Mouse (Mus musculus) stomach, embryonic 14.5 days (tissue): ENCODE measurements around the gene Timp2. TPM values are rescaled to one million over a fixed set of nuclear protein-coding genes. Genes with fewer than 3 reads are reported as not detected.

ENCODE experiments used
- ATAC-seq: fragments of 200-750 bp; cut with Nextera tagmentation; 2 replicates; pipeline ENCODE4 v1.8.0; 2017; ENCODE audit warnings: low read depth, moderate TSS enrichment; ENCODE audit not compliant: insufficient number of reproducible peaks, insufficient read depth, low FRiP score
- H3K27ac ChIP-seq: fragments of 300-500 bp; sonication (generic); 2 replicates; pipeline ENCODE4 v1.5.1; 2014; ENCODE audit warnings: mild to moderate bottlenecking, low read length, moderate library complexity, mixed read lengths
- H3K27me3 ChIP-seq: fragments of 300-500 bp; sonication (generic); 2 replicates; pipeline ENCODE4 v1.6.1; 2014; ENCODE audit warnings: low read length, control low read depth, mixed read lengths; ENCODE audit not compliant: control insufficient read depth, insufficient read depth
- H3K36me3 ChIP-seq: fragments of 300-500 bp; sonication (generic); 2 replicates; pipeline ENCODE4 v1.6.1; 2014; ENCODE audit warnings: mild to moderate bottlenecking, control low read depth, low read length, moderate library complexity, mixed read lengths; ENCODE audit not compliant: control insufficient read depth, insufficient read depth
- H3K4me1 ChIP-seq: fragments of 300-500 bp; sonication (generic); 2 replicates; pipeline ENCODE4 v1.6.1; 2014; ENCODE audit warnings: low read length, control low read depth, mixed read lengths; ENCODE audit not compliant: control insufficient read depth, insufficient read depth
- H3K4me2 ChIP-seq: fragments of 300-500 bp; sonication (generic); replicated peaks from 2 replicates; pipeline ENCODE4 v1.6.1; 2014; ENCODE audit warnings: low read depth, low read length, control low read depth
- H3K4me3 ChIP-seq: fragments of 300-500 bp; sonication (generic); 2 replicates; pipeline ENCODE4 v1.5.1; 2014; ENCODE audit warnings: low read depth, low read length, control low read depth
- H3K9ac ChIP-seq: fragments of 300-500 bp; sonication (generic); replicated peaks from 2 replicates; pipeline ENCODE4 v1.6.1; 2014; ENCODE audit warnings: low read depth, mild to moderate bottlenecking, control low read depth, low read length, moderate library complexity, mixed read lengths
- H3K9me3 ChIP-seq: fragments of 300-500 bp; sonication (generic); 2 replicates; pipeline ENCODE4 v1.6.1; 2016; ENCODE audit warnings: low read depth, low read length, control low read depth; ENCODE audit not compliant: control insufficient read depth
- WGBS: fragments of 180-500 bp; shearing (Covaris S2); extraction: QIAGEN DNeasy Blood & Tissue Kit; methylation state at CpG from one replicate; pipeline ENCODE4 v1.1.7; 2014; 5-methylcytosine and 5-hydroxymethylcytosine counted together
- polyA plus RNA-seq: library from polyadenylated mRNA; unstranded; fragments of >200 nt; fragmentation: Nextera tagmentation; extraction: Ambion mirVana; gene quantifications from 2 replicates; pipeline ENCODE4 v1.2.1, GENCODE M21; 2014

Timp2 gene
- polyA plus RNA-seq, 1 experiment from 2014 or later = 101 TPM

- H3K4me2 ChIP-seq = no peak overlapping the region
- no peaks in the 10 kb centered on the region for H3K9me3 ChIP-seq
- peaks cover 29% of the 10 kb centered on the region; the same call in 1 of the 2 replicates for H3K4me1 ChIP-seq
- H3K27ac ChIP-seq = no peak overlapping the region
- ATAC-seq = no peak
- 65% methylated on average over 2 of the region's 2 CpGs for WGBS
- no peak overlapping the region for H3K9ac ChIP-seq
- no peaks in the 10 kb centered on the region for H3K27me3 ChIP-seq
- no peaks in the 10 kb centered on the region for H3K36me3 ChIP-seq
- no peak overlapping the region for H3K4me3 ChIP-seq
These were observed 11.9 kb downstream of the Timp2 start for GRCm38 (mm10) chr11:118343629-118344028.

- no peaks in the 10 kb centered on the region for H3K9me3 ChIP-seq
These were observed 13.0 kb downstream of the Timp2 start, which contains the start of gene Cep295nl for GRCm38 (mm10) chr11:118342400-118342981. TSS of gene Cep295nl (minus strand) at chr11:118342500.

GRCm38 (mm10) chr11:118337491-118338168 lies 17.9 kb downstream of the Timp2 start:
- WGBS = 60% methylated on average over 8 of the region's 8 CpGs
- ATAC-seq = no peak

More at GRCm38 (mm10) chr11:118342400-118342981, 13.0 kb downstream of the Timp2 start, which contains the start of gene Cep295nl:
- ATAC-seq = no peak
- Histone ChIP-seq H3K9ac (no peak within 1 kb of the TSS), H3K27me3 (no peaks in the 10 kb centered on the region), H3K4me3 (no peak within 1 kb of the TSS), H3K4me1 (peaks cover 19% of the 10 kb centered on the region; the same call in 1 of the 2 replicates), H3K36me3 (no peaks in the 10 kb centered on the region), H3K4me2 (no peak within 1 kb of the TSS), H3K27ac (no peak within 1 kb of the TSS)
- 22% methylated on average over 7 of the region's 7 CpGs for WGBS

GRCm38 (mm10) chr11:118333431-118333830 lies 22.1 kb downstream of the Timp2 start:
- WGBS = 88% methylated on average over 17 of the region's 17 CpGs
- Histone ChIP-seq H3K9ac (no peak overlapping the region), H3K27ac (no peak overlapping the region), H3K4me1 (no peaks in the 10 kb centered on the region), H3K9me3 (no peaks in the 10 kb centered on the region), H3K36me3 (peaks cover 6% of the 10 kb centered on the region), H3K4me3 (no peak overlapping the region), H3K27me3 (no peaks in the 10 kb centered on the region), H3K4me2 (no peak overlapping the region)
- no peak for ATAC-seq

More at GRCm38 (mm10) chr11:118337491-118338168, 17.9 kb downstream of the Timp2 start:
- Histone ChIP-seq H3K9ac (no peak overlapping the region), H3K9me3 (no peaks in the 10 kb centered on the region), H3K27me3 (no peaks in the 10 kb centered on the region), H3K27ac (no peak overlapping the region), H3K36me3 (peaks cover 6% of the 10 kb centered on the region), H3K4me2 (no peak overlapping the region), H3K4me1 (no peaks in the 10 kb centered on the region), H3K4me3 (no peak overlapping the region)

GRCm38 (mm10) chr11:118332376-118332775 lies 23.2 kb downstream of the Timp2 start:
- H3K27ac ChIP-seq = no peak overlapping the region
- H3K4me2 ChIP-seq = no peak overlapping the region
- no peak overlapping the region for H3K9ac ChIP-seq
- no peaks in the 10 kb centered on the region for H3K9me3 ChIP-seq
- H3K4me3 ChIP-seq = no peak overlapping the region
- 91% methylated on average over 11 of the region's 11 CpGs for WGBS
- ATAC-seq = no peak
- H3K27me3 ChIP-seq = no peaks in the 10 kb centered on the region
- H3K4me1 ChIP-seq = peaks cover 3% of the 10 kb centered on the region; the same call in 1 of the 2 replicates
- H3K36me3 ChIP-seq = peaks cover 6% of the 10 kb centered on the region

GRCm38 (mm10) chr11:118330777-118331176 lies 24.8 kb downstream of the Timp2 start:
- WGBS = 96% methylated on average over 16 of the region's 16 CpGs
- H3K4me2 ChIP-seq = no peak overlapping the region
- H3K36me3 ChIP-seq = peaks cover 6% of the 10 kb centered on the region
- H3K9me3 ChIP-seq = no peaks in the 10 kb centered on the region
- H3K27me3 ChIP-seq = no peaks in the 10 kb centered on the region
- no peak overlapping the region for H3K9ac ChIP-seq
- peaks cover 6% of the 10 kb centered on the region for H3K4me1 ChIP-seq
- no peak overlapping the region for H3K4me3 ChIP-seq
- no peak overlapping the region for H3K27ac ChIP-seq
- ATAC-seq = no peak

- H3K27me3 ChIP-seq = no peaks in the 10 kb centered on the region
- H3K4me1 ChIP-seq = peaks cover 6% of the 10 kb centered on the region
- no peak overlapping the region for H3K4me2 ChIP-seq
- H3K36me3 ChIP-seq = peaks cover 6% of the 10 kb centered on the region
- no peak overlapping the region for H3K9ac ChIP-seq
- 95% methylated on average over 14 of the region's 14 CpGs for WGBS
- H3K4me3 ChIP-seq = no peak overlapping the region
- H3K27ac ChIP-seq = no peak overlapping the region
- no peaks in the 10 kb centered on the region for H3K9me3 ChIP-seq
- no peak for ATAC-seq
These were observed 25.2 kb downstream of the Timp2 start for GRCm38 (mm10) chr11:118330361-118330760.

- no peak overlapping the region for H3K4me2 ChIP-seq
- WGBS = 81% methylated on average over 5 of the region's 5 CpGs
- H3K36me3 ChIP-seq = peaks cover 6% of the 10 kb centered on the region
- no peak overlapping the region for H3K4me3 ChIP-seq
- no peaks in the 10 kb centered on the region for H3K9me3 ChIP-seq
- ATAC-seq = no peak
- no peak overlapping the region for H3K9ac ChIP-seq
- no peak overlapping the region for H3K27ac ChIP-seq
- H3K4me1 ChIP-seq = peaks cover 6% of the 10 kb centered on the region
- no peaks in the 10 kb centered on the region for H3K27me3 ChIP-seq
These were observed 26.6 kb downstream of the Timp2 start for GRCm38 (mm10) chr11:118328947-118329346.
